Mouse (Mus musculus) central nervous system, embryonic 11.5 days (tissue): ENCODE results near the gene Vegfc. TPM values are rescaled to one million over a fixed set of nuclear protein-coding genes. Genes with fewer than 3 reads are reported as not detected.

Experiments used
- polyA plus RNA-seq: library from polyadenylated mRNA; depleted of rRNA; stranded (reverse); fragments of >200 nt; gene quantifications from 2 replicates; pipeline ENCODE4 v1.2.3, GENCODE M21; 2012; rRNA removed

The Vegfc gene
- polyA plus RNA-seq = 6.6 and 7.4 TPM in 2 replicates

DNA sequence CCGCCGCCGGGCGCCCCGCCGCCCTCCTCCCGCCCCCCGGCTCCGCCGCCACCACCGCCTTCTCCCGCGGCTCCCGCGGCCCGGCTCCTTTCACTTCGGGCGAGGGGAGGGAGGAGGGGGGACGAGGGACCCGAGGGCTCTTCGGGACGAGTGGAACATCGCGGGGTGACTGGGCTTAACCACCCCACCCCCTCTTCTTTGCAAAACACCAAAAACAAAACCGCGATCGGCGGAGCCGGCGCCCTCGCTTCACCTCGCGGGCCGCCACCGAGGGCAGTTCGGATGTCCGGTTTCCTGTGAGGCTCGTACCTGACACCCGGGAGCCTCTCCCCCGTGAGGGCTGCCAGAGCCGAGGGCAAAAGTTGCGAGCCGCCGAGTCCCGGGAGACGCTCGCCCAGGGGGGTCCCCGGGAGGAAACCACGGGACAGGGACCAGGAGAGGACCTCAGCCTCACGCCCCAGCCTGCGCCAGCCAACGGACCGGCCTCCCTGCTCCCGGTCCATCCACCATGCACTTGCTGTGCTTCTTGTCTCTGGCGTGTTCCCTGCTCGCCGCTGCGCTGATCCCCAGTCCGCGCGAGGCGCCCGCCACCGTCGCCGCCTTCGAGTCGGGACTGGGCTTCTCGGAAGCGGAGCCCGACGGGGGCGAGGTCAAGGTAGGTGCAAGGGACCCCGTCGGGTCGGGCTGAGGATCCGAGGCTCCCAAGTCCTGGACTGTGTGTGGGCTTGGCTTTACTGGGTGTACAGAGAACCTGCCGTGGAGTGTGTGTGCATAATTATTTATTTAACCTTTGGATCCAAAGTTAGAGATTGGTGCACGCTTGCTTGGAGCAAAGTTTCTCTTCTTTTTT lies at the start of gene Vegfc:
Gene Vegfc, plus strand, starts transcription at position 336 of the 850 bp plus-strand sequence.

